In the genomic region with DNA sequence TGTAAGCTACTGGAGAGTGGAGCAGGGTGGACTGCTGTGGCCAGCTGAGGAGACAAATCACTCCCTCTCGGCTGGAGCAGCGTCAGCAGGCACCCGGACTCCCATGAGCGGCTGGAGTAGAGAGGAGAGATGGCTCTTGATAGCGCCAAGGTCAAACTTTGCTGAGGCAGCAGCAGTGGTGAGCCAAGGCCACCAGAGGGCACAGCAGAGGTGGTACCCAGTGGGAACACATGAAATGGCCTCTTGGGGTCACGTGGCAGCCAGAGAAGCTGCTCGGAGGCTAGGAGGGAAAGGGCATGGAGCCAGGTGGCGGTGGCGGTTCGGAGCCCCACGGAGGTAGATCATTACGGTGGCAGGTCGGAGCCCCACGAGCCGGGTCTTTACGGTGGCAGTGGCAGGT, we compare ENCODE assay signal across 8 mouse cellular contexts. TPM values are rescaled to one million over a fixed set of nuclear protein-coding genes. Genes with fewer than 3 reads are reported as not detected.
DNase-seq lines count a peak whose midpoint lies in the region; ATAC-seq lines count a peak whose summit lies in the region.

No protein-coding gene starts in this region.

- H3K4me3 ChIP-seq in hindbrain, embryonic 12.5 days, result no peak overlapping the region

- WGBS in hindbrain, embryonic 12.5 days, result 19% methylated on average over 16 of the region's 16 CpGs

- no peaks in the 10 kb centered on the region for H3K36me3 ChIP-seq in hindbrain, embryonic 12.5 days

- no peak overlapping the region for H3K9ac ChIP-seq in hindbrain, embryonic 12.5 days

- ATAC-seq in hindbrain, embryonic 12.5 days (ENCODE audit: low FRiP score), result no peak

- peak; percentile 70 for DNase-seq in Muller cell, postnatal 12 days (ENCODE audit: inconsistent ontology term)
- peak; percentile 92 to 93 for DNase-seq in cerebellum, postnatal 10 days
- peak; percentile 59 to 78 for DNase-seq in frontal cortex, postnatal 10 days (ENCODE audit: low spot score in 2 of 2)
- peak; percentile 69 to 77 for DNase-seq in layer of hippocampus, postnatal 14 days (ENCODE audit: low spot score in 2 of 2)
- DNase-seq in lung, postnatal 14 days, result peak; percentile 92
- DNase-seq in ovary, postnatal 36 days (ENCODE audit: low spot score), result peak; percentile 84
- peak; percentile 91 for DNase-seq in thymus, postnatal 25 days

- H3K27ac ChIP-seq in hindbrain, embryonic 12.5 days, result no peak overlapping the region

- peaks cover 5% of the 10 kb centered on the region; the same call in 1 of the 2 replicates for H3K4me1 ChIP-seq in hindbrain, embryonic 12.5 days

- no peaks in the 10 kb centered on the region for H3K27me3 ChIP-seq in hindbrain, embryonic 12.5 days

- H3K9me3 ChIP-seq in hindbrain, embryonic 12.5 days (replicated peaks), result no peaks in the 10 kb centered on the region

- H3K4me2 ChIP-seq in hindbrain, embryonic 12.5 days (replicated peaks), result peak overlapping the region; percentile 27; the same call in 1 of the 2 replicates

RNA-seq across cellular contexts. Expression of a gene that starts 12.8 kb away (rescaled TPM):
- 4.7 and 4.8 TPM in 2 replicates for polyA plus RNA-seq in hindbrain, embryonic 12.5 days (2016; fragmentation: Nextera tagmentation; extraction: Ambion mirVana)
- total RNA-seq in layer of hippocampus, postnatal 14 days (2021), result 1 to 10 TPM; 8.6 to 9.1 TPM
